In genomic region chr4:152160748-152161147, GRCm38 (mm10) we compare ENCODE assay signal across 28 mouse cellular contexts. TPM values are rescaled to one million over a fixed set of nuclear protein-coding genes. Genes with fewer than 3 reads are reported as not detected.
DNase-seq lines count a peak whose midpoint lies in the region; ATAC-seq lines count a peak whose summit lies in the region.
"Had no signal": no experiment of that assay in that cellular context is flagged by ENCODE, and none has a peak within 500 bp of the region (broad histone marks: within the 10 kb centered on the region; RNA-seq: fewer than 3 reads in every experiment).

No protein-coding gene starts in this region.

- H3K9ac ChIP-seq in hindbrain, embryonic 14.5 days, result no peak overlapping the region
- H3K9ac ChIP-seq: heart, embryonic 13.5 days; hindbrain, embryonic 12.5 days; limb, embryonic 13.5 days; liver, embryonic 13.5 days had no signal

- H3K36me3 ChIP-seq in hindbrain, embryonic 10.5 days, result no peaks in the 10 kb centered on the region
- no peaks in the 10 kb centered on the region for H3K36me3 ChIP-seq in hindbrain, embryonic 14.5 days (replicated peaks; ENCODE audit: control insufficient read depth, insufficient read depth)
- H3K36me3 ChIP-seq: embryonic facial prominence, embryonic 10.5 days; heart, embryonic 13.5 days; hindbrain, embryonic 12.5 days; limb, embryonic 13.5 days; liver, embryonic 13.5 days had no signal

- peaks cover 25% of the 10 kb centered on the region for H3K4me1 ChIP-seq in hindbrain, embryonic 10.5 days (replicated peaks)
- no peaks in the 10 kb centered on the region; the same call in 1 of the 2 replicates for H3K4me1 ChIP-seq in hindbrain, embryonic 14.5 days (replicated peaks; ENCODE audit: control insufficient read depth, insufficient read depth, low read length)

- H3K27ac ChIP-seq in hindbrain, embryonic 10.5 days, result no peak overlapping the region
- H3K27ac ChIP-seq in hindbrain, embryonic 14.5 days, result no peak overlapping the region
- H3K27ac ChIP-seq: embryonic facial prominence, embryonic 10.5 days; heart, embryonic 13.5 days; hindbrain, embryonic 12.5 days; layer of hippocampus, adult 2 months; limb, embryonic 13.5 days; liver, embryonic 13.5 days had no signal

- no peak overlapping the region for H3K4me2 ChIP-seq in hindbrain, embryonic 14.5 days (replicated peaks)
- H3K4me2 ChIP-seq: heart, embryonic 13.5 days; limb, embryonic 13.5 days; liver, embryonic 13.5 days had no signal

- H3K9me3 ChIP-seq in hindbrain, embryonic 10.5 days, result no peaks in the 10 kb centered on the region
- no peaks in the 10 kb centered on the region for H3K9me3 ChIP-seq in hindbrain, embryonic 14.5 days (ENCODE audit: control insufficient read depth, low read length)
- H3K9me3 ChIP-seq: embryonic facial prominence, embryonic 10.5 days; heart, embryonic 13.5 days; hindbrain, embryonic 12.5 days; limb, embryonic 13.5 days; liver, embryonic 13.5 days had no signal

- no peak for ATAC-seq in hindbrain, embryonic 14.5 days (ENCODE audit: low FRiP score)
- ATAC-seq: forebrain, embryonic 16.5 days had no signal

- peak overlapping the region; percentile 36; the same call in 1 of the 2 replicates for H3K4me3 ChIP-seq in hindbrain, embryonic 10.5 days
- H3K4me3 ChIP-seq in hindbrain, embryonic 14.5 days (replicated peaks; ENCODE audit: low read length), result no peak overlapping the region
- H3K4me3 ChIP-seq: embryonic facial prominence, embryonic 10.5 days; heart, embryonic 13.5 days; hindbrain, embryonic 12.5 days; layer of hippocampus, adult 2 months; limb, embryonic 13.5 days; liver, embryonic 13.5 days had no signal

- H3K27me3 ChIP-seq in hindbrain, embryonic 10.5 days (ENCODE audit: insufficient read depth, poor library complexity, severe bottlenecking), result peaks cover 88% of the 10 kb centered on the region
- H3K27me3 ChIP-seq in hindbrain, embryonic 14.5 days (ENCODE audit: control insufficient read depth, insufficient read depth, low read length), result peaks cover 62% of the 10 kb centered on the region

- 39% methylated on average over 4 of the region's 4 CpGs for WGBS in hindbrain, embryonic 10.5 days
- whole genome bisulfite sequencing in hindbrain, embryonic 14.5 days, result 40% methylated on average over 4 of the region's 4 CpGs

- no peak for DNase-seq in hindbrain, embryonic 10.5 days (ENCODE audit: low spot score)
- no peak for DNase-seq in hindbrain, embryonic 14.5 days (ENCODE audit: low spot score)
- DNase-seq in kidney, adult 9 months, result peak; percentile 88
- peak; percentile 74 to 90 for DNase-seq in kidney, postnatal 25 days
- no peak for DNase-seq in cerebellum, adult 9-10 months
- DNase-seq in frontal cortex, postnatal 10 days (ENCODE audit: low spot score in 2 of 2), result no peak
- no peak for DNase-seq in ovary, postnatal 10 days (ENCODE audit: low spot score)
- DNase-seq in frontal cortex, postnatal 36 days (ENCODE audit: low spot score in 2 of 2), result no peak
- DNase-seq: adrenal gland, postnatal 36 days; cerebellum, postnatal 10 days; gastrocnemius, postnatal 25 days; heart, adult 18-20 months; heart, postnatal 14 days; layer of hippocampus, postnatal 36 days; liver, embryonic 13.5 days; lung, adult 2 months; lung, postnatal 36 days; midbrain, embryonic 14.5 days; right cerebral cortex, postnatal 25 days; thymus, adult 2 months had no signal

RNA-seq across cellular contexts. Expression of gene Hes2, which starts 2.1 kb away (rescaled TPM):
- 4.2 and 4.7 TPM in 2 replicates for polyA plus RNA-seq in hindbrain, embryonic 10.5 days (2016; fragmentation: Nextera tagmentation; extraction: Ambion mirVana)
- not detected in 2 replicates for polyA plus RNA-seq in hindbrain, embryonic 14.5 days (2014; fragmentation: Nextera tagmentation; extraction: Ambion mirVana)
- polyA plus RNA-seq: cortical plate, adult 2 months; forebrain, embryonic 16.5 days; heart, embryonic 13.5 days; limb, embryonic 13.5 days; liver, embryonic 13.5 days; midbrain, embryonic 14.5 days; spleen, adult 2 months had no signal

RNA-seq across cellular contexts. Expression of gene Espn, which starts 8.6 kb away (rescaled TPM):
- polyA plus RNA-seq in hindbrain, embryonic 10.5 days (2016; fragmentation: Nextera tagmentation; extraction: Ambion mirVana), result 1.6 and 6.5 TPM in 2 replicates
- polyA plus RNA-seq in hindbrain, embryonic 14.5 days (2014; fragmentation: Nextera tagmentation; extraction: Ambion mirVana), result 0.25 and 0.40 TPM in 2 replicates
- polyA plus RNA-seq: midbrain, embryonic 14.5 days had no signal

RNA-seq across cellular contexts. Expression of gene Acot7, which starts 17.2 kb away (rescaled TPM):
- polyA plus RNA-seq in hindbrain, embryonic 10.5 days (2016; fragmentation: Nextera tagmentation; extraction: Ambion mirVana), result 90.0 and 118 TPM in 2 replicates
- polyA plus RNA-seq in hindbrain, embryonic 14.5 days (2014; fragmentation: Nextera tagmentation; extraction: Ambion mirVana), result 352 and 396 TPM in 2 replicates

RNA-seq across cellular contexts. Expression of gene Tnfrsf25, which starts 45.0 kb away (rescaled TPM):
- 0.70 and 0.82 TPM in 2 replicates for polyA plus RNA-seq in hindbrain, embryonic 10.5 days (2016; fragmentation: Nextera tagmentation; extraction: Ambion mirVana)
- 0.94 and 0.95 TPM in 2 replicates for polyA plus RNA-seq in hindbrain, embryonic 14.5 days (2014; fragmentation: Nextera tagmentation; extraction: Ambion mirVana)

Comparison
In these comparisons a context has a peak if more than half of its experiments do, and no peak if none do; other contexts are left out.
1. DNase-seq: peak in kidney, adult 9 months (single experiment) and kidney, postnatal 25 days (2 of 2); none in hindbrain, embryonic 10.5 days (single experiment), hindbrain, embryonic 14.5 days (single experiment), cerebellum, adult 9-10 months (single experiment), frontal cortex, postnatal 10 days (0 of 2), ovary, postnatal 10 days (single experiment) and frontal cortex, postnatal 36 days (0 of 2).